Mouse (Mus musculus) cerebellum, postnatal 4 days (tissue): ENCODE measurements around the gene Maco1.

ENCODE experiments used
- DNase-seq, 2 experiments: peaks; one replicate each; pipeline ENCODE4 v3.0.0; 2022; ENCODE audit warnings: low spot score in 2 of 2, mixed read lengths in 1 of 2

Maco1 gene

GRCm38 (mm10) chr4:134772805-134773674 lies 80.1 kb downstream of the Maco1 start:
- no peak for DNase-seq

- DNase-seq = no peak
Observed at GRCm38 (mm10) chr4:134769891-134770290, 83.3 kb downstream of the Maco1 start.

GRCm38 (mm10) chr4:134769081-134769811 lies 83.9 kb downstream of the Maco1 start:
- DNase-seq = no peak

GRCm38 (mm10) chr4:134768226-134768888 lies 84.8 kb downstream of the Maco1 start:
- no peak for DNase-seq

- peak; percentile 40 to 53 for DNase-seq
Observed at GRCm38 (mm10) chr4:134767426-134768225, 85.5 kb downstream of the Maco1 start, which contains the start of gene Ldlrap1. TSS of gene Ldlrap1 (minus strand) at chr4:134768024.

- no peak for DNase-seq
Observed at GRCm38 (mm10) chr4:134766904-134767425, 86.2 kb downstream of the Maco1 start.

GRCm38 (mm10) chr4:134766277-134766676 lies 86.9 kb downstream of the Maco1 start:
- DNase-seq = no peak

- DNase-seq = no peak
Observed at GRCm38 (mm10) chr4:134764333-134764732, 88.8 kb downstream of the Maco1 start.

GRCm38 (mm10) chr4:134762360-134762759 lies 90.8 kb downstream of the Maco1 start:
- DNase-seq = no peak

- no peak for DNase-seq
Observed at GRCm38 (mm10) chr4:134760793-134761201, 92.3 kb downstream of the Maco1 start.

- no peak for DNase-seq
Observed at GRCm38 (mm10) chr4:134760281-134760680, 92.9 kb downstream of the Maco1 start.

- no peak for DNase-seq
Observed at GRCm38 (mm10) chr4:134759564-134759963, 93.6 kb downstream of the Maco1 start.

- DNase-seq = no peak
Observed at GRCm38 (mm10) chr4:134758922-134759321, 94.2 kb downstream of the Maco1 start.

GRCm38 (mm10) chr4:134758367-134758766 lies 94.8 kb downstream of the Maco1 start:
- DNase-seq = no peak

- no peak for DNase-seq
Observed at GRCm38 (mm10) chr4:134756953-134757352, 96.2 kb downstream of the Maco1 start.

- DNase-seq = no peak
Observed at GRCm38 (mm10) chr4:134754941-134755340, 98.2 kb downstream of the Maco1 start.

GRCm38 (mm10) chr4:134754371-134754770 lies 98.8 kb downstream of the Maco1 start:
- no peak for DNase-seq

GRCm38 (mm10) chr4:134753516-134754261 lies 99.5 kb downstream of the Maco1 start:
- no peak for DNase-seq

GRCm38 (mm10) chr4:134752911-134753426 lies 100.2 kb downstream of the Maco1 start:
- DNase-seq = no peak
